Mouse (Mus musculus) forelimb bud, embryonic 11.5 days (tissue): Measurements from ENCODE around the gene Gm49711.

ENCODE experiments used
- DNase-seq: peaks from one replicate; pipeline ENCODE4 v3.0.0-alpha.2; 2012; ENCODE audit warnings: low read depth, low spot score

Gm49711 gene

DNA sequence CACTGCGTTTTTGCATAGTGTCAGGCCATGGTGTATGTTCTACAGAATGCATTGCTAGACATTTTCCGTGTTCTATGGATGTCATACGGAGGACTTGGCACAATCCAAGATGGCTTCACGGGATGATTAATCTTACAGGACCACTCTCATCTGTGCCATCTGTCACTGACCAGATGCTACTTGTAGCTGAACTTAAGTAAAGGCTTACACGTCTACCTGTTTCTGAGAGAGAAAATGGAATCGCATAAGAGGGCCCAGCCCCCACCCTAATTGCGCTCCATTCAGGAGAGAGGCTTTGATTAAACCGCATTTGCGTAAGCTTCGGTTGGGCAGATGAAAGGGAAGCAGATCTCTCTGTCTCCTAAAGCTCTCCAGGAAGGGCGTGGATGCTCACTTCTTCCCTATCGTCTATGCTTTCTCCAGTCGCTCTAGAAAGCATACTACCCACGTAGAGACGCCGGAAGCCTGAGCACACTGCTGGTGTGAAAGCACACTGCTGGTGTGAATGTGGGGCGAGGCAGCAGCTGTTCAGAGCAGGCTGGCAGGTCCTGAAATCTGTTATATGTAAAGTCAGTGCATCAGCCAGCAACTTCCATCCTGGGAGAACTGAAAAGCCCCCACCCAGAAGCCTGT, 62.9 kb downstream of the Gm49711 start:
- no peak for DNase-seq

DNA sequence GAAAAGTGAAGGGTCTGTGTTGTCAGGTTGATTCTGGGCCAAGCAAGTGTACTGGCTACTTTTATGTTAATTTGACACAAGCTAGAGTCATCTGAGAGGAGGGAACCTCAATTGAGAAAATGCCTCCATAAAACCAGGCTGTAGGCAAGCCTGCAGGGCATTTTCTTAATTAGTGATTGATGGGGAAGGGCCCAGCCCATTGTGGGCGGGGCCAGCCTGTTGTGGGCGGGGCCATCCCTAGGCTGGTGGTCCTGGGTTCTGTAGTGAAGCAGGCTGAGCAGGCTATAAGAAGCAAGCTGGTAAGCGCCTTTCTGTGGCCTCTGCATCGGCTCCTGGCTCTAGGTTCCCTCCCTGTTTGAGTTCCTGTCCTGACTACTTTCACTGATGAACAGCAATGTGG, 69.1 kb downstream of the Gm49711 start:
- DNase-seq = no peak

DNA sequence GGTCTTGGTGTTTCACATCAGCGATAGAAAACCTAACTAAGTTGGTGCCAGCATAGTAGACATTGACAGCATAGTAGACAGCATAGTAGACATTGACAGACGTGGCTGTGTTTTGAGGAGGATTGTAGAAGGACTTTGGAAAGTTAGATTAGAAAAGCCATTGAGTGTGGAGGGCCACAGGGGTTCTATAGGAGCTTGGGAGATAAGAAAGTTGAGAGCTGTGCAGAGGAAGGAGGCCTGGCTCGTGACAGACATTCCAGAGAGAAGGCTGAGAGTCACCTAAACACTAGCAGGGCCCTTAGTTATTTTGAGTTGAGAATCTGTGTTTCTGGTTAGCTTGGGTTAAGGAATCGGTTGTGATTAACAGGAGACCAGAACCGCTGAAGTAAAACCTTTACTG, 69.5 kb downstream of the Gm49711 start:
- DNase-seq = no peak

DNA sequence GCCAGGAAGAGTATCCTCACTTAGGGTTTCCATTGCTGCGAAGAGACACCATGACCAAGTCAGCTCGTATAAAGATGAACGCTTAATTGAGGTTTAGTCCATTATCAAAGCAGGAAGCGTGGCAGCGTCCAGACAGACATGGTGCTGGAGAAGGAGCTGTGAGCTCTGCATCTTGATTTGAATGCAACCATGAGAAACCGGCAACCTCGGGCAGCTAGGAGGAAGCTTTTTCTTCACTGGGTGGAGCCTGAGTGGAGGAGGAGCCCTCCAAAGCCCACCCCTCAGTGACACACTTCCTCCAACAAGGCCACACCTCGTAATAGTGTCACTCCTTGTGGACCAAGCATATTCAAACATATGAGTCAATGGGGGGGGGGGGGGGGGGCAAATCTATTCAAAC, 71.7 kb downstream of the Gm49711 start:
- DNase-seq = no peak

DNA sequence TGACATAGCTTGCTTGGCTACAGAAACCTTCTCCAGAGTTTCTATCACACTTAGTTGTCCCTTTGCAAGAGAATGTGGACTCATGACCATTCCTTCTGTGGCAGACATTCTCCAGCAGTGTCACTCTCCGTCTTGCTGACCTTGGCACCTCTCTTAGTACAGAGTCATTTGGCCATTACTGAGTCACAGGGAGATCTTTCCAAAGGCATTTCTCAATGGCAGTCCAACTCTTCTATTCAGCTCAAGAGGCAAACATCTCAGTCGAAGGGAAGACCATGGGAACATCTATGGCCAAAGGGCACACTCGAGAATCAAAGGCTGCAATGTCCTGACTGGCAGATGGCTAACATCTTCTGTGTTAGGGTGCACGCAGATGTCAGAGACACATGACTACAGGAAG, 74.4 kb downstream of the Gm49711 start:
- no peak for DNase-seq

DNA sequence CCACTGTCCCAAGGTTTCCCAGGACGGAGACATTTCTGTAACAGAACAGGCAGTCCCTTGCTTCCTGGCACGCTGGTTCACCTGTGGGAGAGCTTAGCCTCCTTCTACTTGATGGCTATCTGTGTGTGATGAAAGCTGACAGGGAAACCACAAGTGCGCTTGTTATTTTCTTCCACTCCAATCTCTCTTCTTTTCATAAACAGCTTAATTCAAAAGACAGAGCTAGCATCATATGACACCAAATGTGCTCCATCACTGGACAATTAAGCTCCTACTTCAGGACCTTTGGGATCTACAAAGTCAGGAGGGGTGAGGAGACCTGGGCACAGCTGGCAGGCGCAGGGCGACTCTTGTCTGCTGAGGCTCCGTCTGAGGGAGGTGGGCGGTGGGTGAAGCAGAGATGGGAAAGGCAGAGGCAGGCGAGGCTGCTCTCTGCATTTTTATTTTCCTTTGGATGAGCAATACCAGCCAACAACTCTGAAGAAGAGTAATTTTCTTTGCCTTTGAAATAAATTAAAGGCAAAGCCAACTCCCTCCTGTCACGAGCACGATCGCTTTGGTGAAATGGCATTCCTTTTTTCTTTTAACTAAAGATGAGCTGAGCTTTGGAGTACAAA, 76.1 kb downstream of the Gm49711 start:
- no peak for DNase-seq

DNA sequence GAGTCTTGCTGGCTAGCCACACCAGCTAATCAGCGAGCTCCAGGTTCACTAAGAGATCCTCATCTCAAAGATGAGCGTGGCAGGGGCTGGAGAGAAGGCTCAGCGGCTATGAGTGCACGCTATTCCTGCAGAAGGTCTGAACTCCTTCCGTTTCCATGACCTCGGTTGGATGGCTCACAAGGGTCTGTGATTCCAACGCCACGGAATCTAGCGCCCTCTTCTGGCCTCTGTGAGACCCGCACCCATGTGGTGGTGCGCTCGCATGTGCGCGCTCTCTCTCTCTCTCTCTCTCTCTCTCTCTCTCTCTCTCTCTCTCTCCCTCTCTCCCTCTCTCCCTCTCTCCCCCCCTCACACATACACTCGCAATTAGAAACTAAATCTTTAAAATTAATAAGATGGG, 78.2 kb downstream of the Gm49711 start:
- DNase-seq = no peak

DNA sequence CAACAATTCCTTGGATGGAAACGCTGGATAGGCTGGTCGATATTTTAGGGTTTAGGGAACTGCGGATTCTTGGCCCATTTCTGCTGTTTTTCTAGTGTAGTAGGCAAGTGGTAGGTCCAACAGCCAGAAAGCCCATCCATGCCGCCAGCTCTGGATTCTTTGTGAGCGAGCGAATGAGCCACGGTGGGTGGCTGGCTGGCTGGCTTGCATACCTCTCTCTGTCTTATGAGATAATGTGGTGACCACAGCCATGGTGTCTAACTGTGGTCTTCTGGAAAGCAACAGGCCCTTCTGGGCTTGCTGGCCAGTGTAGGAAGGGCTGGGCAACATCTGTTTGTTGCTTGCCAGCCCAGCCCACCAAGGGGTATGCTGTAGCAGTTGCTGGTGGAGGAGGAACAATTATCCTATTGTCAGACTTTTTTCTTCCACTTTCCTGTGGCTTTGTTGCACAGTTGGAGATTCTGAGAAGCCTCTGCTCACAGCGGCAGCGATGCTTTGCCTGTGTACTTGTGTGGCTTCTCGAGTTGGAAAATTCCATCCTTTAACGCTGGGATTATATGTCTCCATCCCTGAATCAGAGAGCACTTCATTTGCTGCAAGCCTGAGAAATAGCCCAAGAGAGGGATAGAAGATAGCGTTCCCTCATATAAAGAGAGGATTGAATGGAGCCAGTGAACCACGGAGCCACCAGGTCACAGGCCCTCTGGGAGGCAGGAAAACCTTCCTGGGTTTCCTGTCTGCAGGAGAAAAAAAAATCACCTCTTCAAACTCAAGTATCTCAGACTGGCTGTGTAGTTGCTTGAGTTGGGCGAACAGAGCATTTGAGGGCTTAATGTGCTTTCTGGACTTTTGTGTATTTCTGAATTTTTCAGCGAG, 81.5 kb downstream of the Gm49711 start:
- no peak for DNase-seq

DNA sequence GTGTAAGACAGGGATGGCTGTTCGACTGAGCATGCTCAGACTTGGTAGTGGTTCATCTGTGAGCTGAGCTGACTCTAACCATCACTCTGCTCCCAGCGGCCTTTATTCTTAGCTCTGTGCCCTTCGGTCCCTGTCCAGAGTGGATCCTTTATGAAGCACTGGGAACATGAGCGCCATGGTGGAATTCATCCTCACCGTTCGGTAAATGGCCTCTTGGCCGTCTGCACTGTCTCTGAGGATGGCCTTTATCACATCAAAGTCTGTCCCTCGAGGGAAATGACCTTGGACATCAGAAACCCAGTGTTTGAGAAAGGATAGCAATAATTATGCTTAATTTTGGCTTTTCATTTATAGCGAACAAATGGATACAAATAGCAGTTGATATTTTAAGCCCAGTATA, 82.2 kb downstream of the Gm49711 start:
- DNase-seq = no peak

DNA sequence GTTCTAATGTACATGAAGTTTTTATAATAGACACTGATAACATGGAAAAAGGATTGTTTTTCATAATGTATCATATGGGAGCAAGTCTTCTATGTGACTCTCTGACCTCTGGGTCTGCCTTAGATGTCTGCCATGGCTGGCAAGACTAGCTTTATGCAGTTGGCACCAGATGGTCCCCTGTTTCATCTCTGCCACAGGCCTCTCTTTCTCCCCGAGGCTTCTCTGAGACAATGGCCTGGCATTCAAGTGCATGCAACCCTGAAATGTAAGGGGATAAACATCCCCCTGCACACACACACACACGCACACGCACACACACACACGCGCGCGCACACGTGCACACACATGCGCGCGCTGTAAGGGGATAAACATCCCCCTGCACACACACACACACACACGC, 82.9 kb downstream of the Gm49711 start:
- no peak for DNase-seq

DNA sequence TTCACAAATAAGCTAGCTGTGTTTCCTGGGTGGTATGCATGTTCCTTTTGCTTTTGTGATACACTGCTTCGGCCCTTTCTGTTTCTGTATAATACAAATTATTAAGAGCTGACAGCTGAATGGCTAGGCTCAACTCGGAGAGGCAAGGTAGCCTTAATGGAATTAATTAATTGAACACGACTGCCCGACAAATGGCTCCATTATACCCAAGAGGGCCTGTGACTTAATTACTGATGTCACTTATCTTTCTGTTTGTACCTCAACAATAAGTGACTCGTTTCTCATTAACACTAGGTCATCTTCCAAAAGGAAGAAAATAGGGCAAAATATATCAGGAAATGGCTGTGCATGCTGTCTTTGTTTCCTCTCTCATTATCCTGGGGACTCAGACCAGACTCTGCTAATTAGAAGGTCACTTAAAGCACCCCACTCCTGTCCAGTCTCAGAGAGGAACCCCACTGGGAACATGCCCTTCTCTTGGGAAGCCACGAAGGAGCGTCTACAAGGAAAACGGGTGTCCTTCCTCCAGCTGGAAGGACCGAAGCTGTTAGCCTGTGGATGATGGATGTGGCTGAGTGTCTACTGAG, 84.4 kb downstream of the Gm49711 start:
- no peak for DNase-seq

DNA sequence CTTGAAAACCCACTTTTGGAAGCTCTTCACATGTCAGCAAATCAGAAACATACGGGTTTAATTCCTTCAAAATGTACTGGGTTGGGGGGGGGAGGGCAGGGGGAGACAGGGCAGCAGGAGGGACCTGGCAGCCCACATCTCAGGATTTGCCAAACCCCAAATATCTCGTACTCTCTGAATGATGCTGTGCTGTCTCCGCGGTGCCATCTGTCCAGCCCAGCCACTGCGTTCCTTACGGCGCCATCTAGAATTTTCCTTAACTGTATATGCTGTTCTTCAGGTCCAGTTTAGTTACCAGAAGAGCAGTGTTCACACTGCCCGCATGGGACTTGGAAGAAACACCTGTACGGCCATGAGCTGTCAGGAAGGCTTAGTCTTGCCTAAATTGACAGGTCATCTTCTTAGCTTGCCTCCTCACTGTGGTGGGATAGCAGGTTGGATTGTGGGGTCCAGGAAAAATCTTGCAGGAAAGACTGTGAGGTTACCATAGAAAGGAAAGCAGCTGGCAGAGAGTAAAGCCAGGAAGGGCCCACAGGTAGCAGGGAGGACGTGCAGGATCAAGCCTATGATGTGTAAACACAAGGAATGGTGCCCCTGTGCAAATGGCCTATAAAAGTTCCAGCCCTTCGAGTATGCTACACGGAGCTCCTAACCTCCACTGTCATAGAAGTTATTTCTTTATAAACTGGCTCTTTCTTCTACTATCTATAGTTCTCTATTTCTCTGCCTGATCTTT, 89.7 kb downstream of the Gm49711 start:
- DNase-seq = no peak

DNA sequence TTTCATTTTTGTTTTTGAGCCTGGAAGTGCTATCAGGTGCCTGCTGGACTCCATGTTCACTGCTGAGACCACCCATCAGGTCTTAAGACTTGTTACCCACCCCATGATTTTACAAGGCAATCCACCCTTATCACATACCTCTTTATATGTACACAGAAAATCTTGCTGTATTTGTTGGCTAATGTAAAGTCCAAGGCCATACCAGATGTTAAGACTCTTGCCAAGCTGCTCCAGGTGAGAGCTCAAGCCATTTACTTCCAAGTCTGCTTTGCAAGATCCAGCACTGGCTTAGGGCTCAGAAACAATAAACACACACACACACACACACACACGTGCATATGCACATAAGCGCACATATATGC, 90.2 kb downstream of the Gm49711 start:
- DNase-seq = no peak

DNA sequence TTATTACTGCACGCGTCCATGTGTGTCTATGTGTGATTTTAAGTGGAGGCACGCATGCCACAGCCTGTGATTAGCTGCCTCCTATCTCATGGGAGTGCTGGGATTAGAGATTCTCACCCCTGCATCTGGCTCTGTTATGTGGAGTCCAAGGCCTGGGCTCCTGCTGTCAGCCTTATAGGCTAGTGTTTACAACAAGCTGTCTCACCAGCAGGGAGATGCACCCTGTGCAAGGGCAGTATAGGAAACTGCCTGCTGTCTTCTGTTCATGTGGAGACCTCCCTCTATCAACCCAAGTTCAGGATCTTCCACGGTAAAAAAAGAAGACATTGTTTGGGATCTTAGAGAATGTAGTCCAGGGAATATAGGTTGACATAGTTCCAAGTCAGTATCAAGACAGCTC, 92.9 kb downstream of the Gm49711 start:
- DNase-seq = no peak

DNA sequence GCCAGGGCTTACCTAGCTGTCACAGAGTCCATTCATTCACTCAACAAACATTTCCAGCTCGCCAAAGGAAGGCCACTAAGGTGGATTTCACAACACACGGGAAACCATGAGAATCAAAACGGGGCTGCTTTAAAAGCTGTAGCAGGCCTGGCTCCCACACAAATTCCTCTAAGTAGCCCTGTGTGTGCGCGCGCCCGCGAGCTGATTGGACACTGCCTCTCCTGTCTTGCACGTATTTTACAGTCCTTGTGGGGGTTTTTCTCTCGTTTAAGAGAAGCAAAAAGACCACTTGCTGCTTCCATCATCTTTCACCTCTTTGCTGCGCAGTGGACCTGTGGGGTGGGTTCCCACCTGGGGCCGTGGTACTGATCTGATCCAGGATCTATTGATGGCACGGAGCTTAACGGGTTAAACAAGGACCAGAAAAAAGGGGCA, 99.9 kb downstream of the Gm49711 start:
- DNase-seq = no peak

DNA sequence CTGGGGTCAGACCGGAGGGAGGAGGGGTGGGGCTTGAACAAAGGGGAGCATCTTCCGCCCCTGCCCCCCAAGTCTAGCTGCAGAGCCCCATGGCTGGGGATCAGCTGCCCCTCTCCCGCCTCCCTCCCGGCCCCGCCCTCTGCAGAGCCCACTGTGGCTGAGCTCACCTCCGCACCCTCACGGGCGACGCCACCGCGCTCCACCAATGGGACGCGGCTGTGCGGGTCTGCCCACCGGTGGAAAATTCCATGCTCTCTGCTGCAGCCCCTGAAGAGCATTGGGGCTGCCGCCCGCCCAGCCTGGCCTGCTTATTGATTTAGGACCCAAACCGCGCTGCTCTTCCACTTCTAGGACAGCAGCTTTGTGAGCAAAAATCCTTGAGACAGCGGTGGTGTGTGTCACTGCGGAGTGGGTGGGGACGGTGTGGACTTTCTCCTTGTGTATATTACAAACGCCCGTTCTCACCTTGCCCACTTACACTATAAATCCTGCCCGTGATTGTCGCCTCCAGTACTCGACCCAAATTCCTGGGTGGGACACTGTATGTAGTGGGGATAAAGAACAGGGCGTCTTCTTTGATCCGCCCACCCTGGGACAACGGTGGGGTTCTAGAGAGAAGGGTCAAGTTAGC, 100.5 kb downstream of the Gm49711 start:
- DNase-seq = peak; percentile 79

DNA sequence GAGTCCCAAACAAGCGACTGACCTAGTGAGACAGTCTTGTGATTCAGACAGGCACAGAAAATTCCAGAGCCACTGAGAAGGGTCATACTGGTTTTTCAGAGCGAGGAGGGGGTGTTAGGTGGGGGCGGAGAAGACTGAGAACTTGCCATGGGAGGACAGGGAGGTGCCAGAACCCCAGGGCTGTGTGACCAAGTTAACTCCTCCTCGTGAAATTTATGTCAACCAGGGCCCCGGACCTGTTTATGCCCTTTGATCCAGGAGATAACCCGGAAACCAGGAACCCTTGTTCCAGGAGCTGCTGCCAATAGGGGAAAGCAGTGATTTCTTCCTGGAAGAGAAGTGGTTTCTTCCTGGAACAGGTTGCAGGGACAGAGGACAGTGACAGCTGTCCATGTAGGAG, 101.0 kb downstream of the Gm49711 start:
- no peak for DNase-seq

DNA sequence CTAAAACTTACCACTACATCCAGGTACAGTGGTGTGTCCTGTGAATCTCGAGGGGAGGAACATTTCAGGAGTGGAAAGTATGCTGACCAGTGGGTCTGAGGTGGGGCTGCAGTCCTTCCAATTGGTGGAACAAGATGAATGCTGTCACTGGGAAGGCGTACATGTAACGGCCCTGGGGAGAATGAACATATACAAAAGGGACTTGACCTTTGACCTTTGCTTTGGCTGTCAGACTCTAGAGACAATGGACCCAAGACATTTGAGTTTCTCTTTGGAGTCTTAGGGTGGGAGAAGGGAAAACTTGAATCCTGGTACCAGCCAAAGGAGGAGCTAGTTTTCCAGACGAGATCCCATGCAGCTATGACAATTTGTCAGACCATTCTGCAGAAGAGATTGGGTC, 104.2 kb downstream of the Gm49711 start:
- no peak for DNase-seq

DNA sequence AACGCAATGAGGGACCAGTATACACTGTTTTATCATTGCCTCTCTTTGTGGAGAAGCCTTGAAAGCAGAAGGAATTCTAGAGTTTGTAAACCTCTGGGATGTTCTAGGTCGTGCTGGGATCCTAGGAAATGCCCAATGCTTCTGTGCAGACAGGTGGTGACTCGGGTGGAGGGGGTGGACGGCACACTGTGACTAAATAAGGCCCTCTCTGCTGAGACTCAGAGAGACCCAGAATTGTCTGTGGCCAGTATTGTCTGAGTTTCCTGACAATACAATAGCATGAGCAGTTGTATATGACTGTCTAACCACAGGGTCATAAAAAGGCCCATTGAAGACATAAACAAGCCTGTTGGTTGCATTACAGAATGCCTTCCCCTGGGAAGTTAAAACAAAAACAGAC, 105.4 kb downstream of the Gm49711 start:
- no peak for DNase-seq

DNA sequence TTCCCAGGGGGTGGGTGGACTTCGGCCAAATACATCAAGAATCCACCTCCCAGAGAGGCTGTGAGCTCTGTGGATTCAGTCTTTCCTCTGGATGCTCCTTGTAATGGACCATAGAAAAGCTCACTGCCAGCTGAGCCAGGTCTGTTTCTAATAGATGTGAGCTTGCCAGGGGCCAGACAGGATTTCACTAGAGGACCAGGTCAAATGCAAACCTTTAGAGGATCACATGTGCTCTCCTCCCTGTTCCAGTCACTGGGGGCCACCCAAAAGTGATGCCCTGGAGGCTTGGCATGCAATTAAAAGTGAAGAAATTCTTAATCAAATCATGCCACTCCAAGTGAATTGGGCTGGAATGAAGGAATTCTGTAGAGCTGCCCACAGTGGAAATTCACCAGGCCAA, 117.9 kb downstream of the Gm49711 start:
- DNase-seq = no peak

DNA sequence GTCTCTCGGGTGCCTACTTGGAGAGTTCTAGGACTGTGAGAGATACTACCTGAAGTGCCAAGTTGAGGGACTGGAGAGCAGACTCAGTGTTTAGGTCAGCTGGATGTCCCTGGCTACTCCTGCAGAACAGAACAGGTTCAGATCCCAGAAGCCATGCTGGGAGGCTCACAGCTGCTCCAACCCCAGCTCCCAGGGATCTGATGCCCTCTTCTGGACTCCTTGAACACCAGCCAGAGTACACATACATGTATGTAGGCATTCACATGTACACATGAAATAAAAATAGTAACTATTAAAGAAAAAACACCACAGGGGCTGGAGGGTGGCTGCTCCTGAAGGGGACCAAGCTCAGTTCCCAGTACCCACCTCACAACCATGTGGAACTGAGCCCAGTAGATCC, 119.6 kb downstream of the Gm49711 start:
- no peak for DNase-seq
